Mouse (Mus musculus) layer of hippocampus, postnatal 10 days (tissue): ENCODE measurements around the gene Apol8. TPM values are rescaled to one million over a fixed set of nuclear protein-coding genes. Genes with fewer than 3 reads are reported as not detected.
"Not testable (repeated sequence)": the region's sequence is repeated elsewhere in the genome, so short reads cannot be mapped to it uniquely, and the experiment has no call there.

ENCODE experiments used
- DNase-seq, 2 experiments: peaks; one replicate each; pipeline ENCODE4 v3.0.0; 2021; ENCODE audit warnings: low spot score in 2 of 2
- total RNA-seq, 2 experiments: library from RNA; stranded (reverse); gene quantifications; 2 replicates each; pipeline ENCODE4 v1.2.3; 2021

Apol8 gene
- total RNA-seq, 2 experiments from 2014 or later: 1.4 to 1.8 TPM

- not testable (repeated sequence) for DNase-seq
Measured at GRCm38 (mm10) chr15:77705306-77705705, 51.5 kb downstream of the Apol8 start.

GRCm38 (mm10) chr15:77698656-77699055 is 58.1 kb downstream of the Apol8 start, which contains the start of gene Apol7e:
Apol7e (plus strand) TSS chr15:77698857.
- DNase-seq: not testable (repeated sequence)

Other genes with a start within 250 kb of the Apol8 start
- gene Apol11a, start 248.7 kb downstream of the Apol8 start, total RNA-seq: not detected
- not detected for gene Apol7c, start 223.7 kb downstream of the Apol8 start, total RNA-seq
- gene 1700025B11Rik, start 195.1 kb downstream of the Apol8 start, total RNA-seq: not detected
- under 1 TPM in 1 of 2 experiments, not detected in 1; 0.16 TPM for gene Apol10b, start 160.9 kb downstream of the Apol8 start, total RNA-seq
- gene Gm36245, start 157.7 kb downstream of the Apol8 start, total RNA-seq: not detected
- under 1 TPM in 1 of 2 experiments, not detected in 1; 0.18 TPM for gene Apol11b, start 113.7 kb downstream of the Apol8 start, total RNA-seq
- not detected for gene Apol7e, start 58.1 kb downstream of the Apol8 start, total RNA-seq
- not detected for gene Apol9b, start 28.0 kb downstream of the Apol8 start, total RNA-seq
- gene Myh9, start 85.2 kb upstream of the Apol8 start, total RNA-seq: 10 to 100 TPM; 65.2 to 75.2 TPM
- gene Txn2, start 172.0 kb upstream of the Apol8 start, total RNA-seq: 100 to 1,000 TPM; 107 to 111 TPM
- gene Foxred2, start 199.7 kb upstream of the Apol8 start, total RNA-seq: 10 to 100 TPM; 11.5 to 12.7 TPM
- 100 to 1,000 TPM; 106 to 118 TPM for gene Eif3d, start 213.8 kb upstream of the Apol8 start, total RNA-seq